Mouse (Mus musculus) erythroblast, embryonic 14.5 days (primary cell): ENCODE data around the gene Taar5.

Source experiments
- GATA1 ChIP-seq: IDR thresholded peaks from 2 replicates; pipeline ENCODE4 v1.6.1; 2012; ENCODE audit warnings: low read length, inconsistent platforms, mixed read lengths
- TAL1 ChIP-seq: IDR thresholded peaks from 3 replicates; pipeline ENCODE4 v1.6.1; 2012; ENCODE audit warnings: low read length, inconsistent platforms, mixed read lengths

- no peak for TF ChIP-seq GATA1
- no peak for TF ChIP-seq TAL1
These were observed 18.8 kb upstream of the Taar5 start for GRCm38 (mm10) chr10:23951714-23952113.
